Mouse (Mus musculus): ENCODE results near the gene Dnajc7. TPM values are rescaled to one million over a fixed set of nuclear protein-coding genes. Genes with fewer than 3 reads are reported as not detected.
A peak's percentile ranks its signal among the peaks of the same experiment; 100 is the strongest.
"Not testable (repeated sequence)": the region's sequence is repeated elsewhere in the genome, so short reads cannot be mapped to it uniquely, and the experiment has no call there.

The Dnajc7 gene
- polyA plus RNA-seq, 1 experiment = 201 TPM

GRCm38 (mm10) chr11:100598074-100598473, 21.9 kb downstream of the Dnajc7 start:
- DNase-seq (ENCODE audit: low read depth) = no peak
- TF ChIP-seq CTCF (IDR thresholded peaks at IDR 0.05; ENCODE audit: borderline replicate concordance, extremely low read depth, insufficient read depth, insufficient read length) (no peak), POLR2A (IDR thresholded peaks at IDR 0.05; ENCODE audit: borderline replicate concordance, extremely low read depth, insufficient read depth, insufficient read length, poor library complexity, severe bottlenecking) (no peak)

- TF ChIP-seq CTCF (IDR thresholded peaks at IDR 0.05; ENCODE audit: borderline replicate concordance, extremely low read depth, insufficient read depth, insufficient read length) (no peak), POLR2A (IDR thresholded peaks at IDR 0.05; ENCODE audit: borderline replicate concordance, extremely low read depth, insufficient read depth, insufficient read length, poor library complexity, severe bottlenecking) (no peak)
- no peak for DNase-seq (ENCODE audit: low read depth)
Measured at GRCm38 (mm10) chr11:100595533-100595932, 24.4 kb downstream of the Dnajc7 start.

DNA sequence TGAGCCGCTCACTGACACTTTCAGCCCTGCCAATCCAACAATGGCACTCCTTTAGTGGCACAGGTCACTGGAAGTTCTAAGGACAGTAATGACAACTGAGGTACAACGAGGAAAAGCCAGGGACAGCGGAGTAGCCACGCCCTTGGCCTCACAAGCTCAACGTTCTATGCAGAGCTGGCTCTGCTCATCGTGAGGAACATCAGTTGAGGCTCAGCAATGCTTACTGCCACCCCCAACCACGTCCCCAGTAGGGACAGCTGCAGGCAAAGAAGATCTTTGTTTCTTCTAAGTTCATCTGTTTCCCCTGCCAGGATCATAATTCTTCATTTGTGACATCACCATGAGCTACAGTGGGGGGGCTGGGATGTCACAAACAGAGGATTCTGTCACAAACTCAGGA, 25.4 kb downstream of the Dnajc7 start:
- DNase-seq (ENCODE audit: low read depth) = no peak
- TF ChIP-seq POLR2A (IDR thresholded peaks at IDR 0.05; ENCODE audit: borderline replicate concordance, extremely low read depth, insufficient read depth, insufficient read length, poor library complexity, severe bottlenecking) = no peak
- no peak for TF ChIP-seq CTCF (IDR thresholded peaks at IDR 0.05; ENCODE audit: borderline replicate concordance, extremely low read depth, insufficient read depth, insufficient read length)

- no peak for DNase-seq (ENCODE audit: low read depth)
- TF ChIP-seq CTCF (IDR thresholded peaks at IDR 0.05; ENCODE audit: borderline replicate concordance, extremely low read depth, insufficient read depth, insufficient read length) (no peak), POLR2A (IDR thresholded peaks at IDR 0.05; ENCODE audit: borderline replicate concordance, extremely low read depth, insufficient read depth, insufficient read length, poor library complexity, severe bottlenecking) (no peak)
Measured at GRCm38 (mm10) chr11:100592346-100593046, 27.5 kb downstream of the Dnajc7 start.

DNA sequence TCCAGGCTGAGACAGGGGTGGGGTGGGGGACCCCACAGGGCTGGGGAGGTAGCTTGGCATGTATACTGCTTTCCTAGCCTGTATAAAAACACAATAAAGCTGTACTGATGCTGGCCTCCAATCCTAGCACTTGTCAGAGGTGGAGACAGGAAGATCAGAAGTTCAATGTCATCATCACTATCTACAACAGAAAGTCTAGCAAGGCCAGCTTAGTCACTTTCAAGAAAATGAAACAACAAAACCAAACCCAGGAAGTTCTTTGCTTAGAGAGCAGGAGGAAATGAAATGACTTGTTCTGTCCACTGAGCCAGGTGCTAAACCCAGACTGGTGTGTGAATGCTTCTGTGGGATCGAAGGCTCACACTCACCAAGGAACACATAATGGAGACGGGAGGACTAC, 31.5 kb downstream of the Dnajc7 start:
- DNase-seq (ENCODE audit: low read depth) = no peak

DNA sequence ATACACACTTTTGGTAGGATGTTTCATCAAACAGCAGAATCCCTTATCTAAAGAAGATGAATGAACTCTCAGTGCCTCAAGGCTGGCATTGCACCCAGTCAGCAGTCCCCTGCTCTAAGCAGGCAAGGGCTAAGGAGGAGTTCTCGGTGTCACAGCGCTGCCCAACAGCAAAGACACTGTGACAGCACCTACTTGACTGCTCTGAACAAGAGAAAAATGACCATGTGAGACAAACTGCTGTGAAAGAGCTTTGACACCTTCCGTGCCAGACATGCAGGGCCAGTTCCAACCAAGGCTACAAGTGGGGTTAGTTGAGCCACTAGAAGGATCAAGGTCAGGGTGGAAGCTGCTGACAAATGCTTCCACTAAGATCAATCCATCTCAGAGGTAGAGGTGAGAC, 34.8 kb downstream of the Dnajc7 start:
- no peak for TF ChIP-seq CTCF (IDR thresholded peaks at IDR 0.05; ENCODE audit: borderline replicate concordance, extremely low read depth, insufficient read depth, insufficient read length)
- TF ChIP-seq POLR2A (IDR thresholded peaks at IDR 0.05; ENCODE audit: borderline replicate concordance, extremely low read depth, insufficient read depth, insufficient read length, poor library complexity, severe bottlenecking) = no peak

More for the DNA sequence above, 31.5 kb downstream of the Dnajc7 start:
- TF ChIP-seq POLR2A (IDR thresholded peaks at IDR 0.05; ENCODE audit: borderline replicate concordance, extremely low read depth, insufficient read depth, insufficient read length, poor library complexity, severe bottlenecking) = no peak
- no peak for TF ChIP-seq CTCF (IDR thresholded peaks at IDR 0.05; ENCODE audit: borderline replicate concordance, extremely low read depth, insufficient read depth, insufficient read length)

GRCm38 (mm10) chr11:100584561-100584961, 35.4 kb downstream of the Dnajc7 start:
- TF ChIP-seq CTCF (IDR thresholded peaks at IDR 0.05; ENCODE audit: borderline replicate concordance, extremely low read depth, insufficient read depth, insufficient read length) = no peak
- no peak for TF ChIP-seq POLR2A (IDR thresholded peaks at IDR 0.05; ENCODE audit: borderline replicate concordance, extremely low read depth, insufficient read depth, insufficient read length, poor library complexity, severe bottlenecking)
- no peak for DNase-seq (ENCODE audit: low read depth)

More for the DNA sequence above, 34.8 kb downstream of the Dnajc7 start:
- no peak for DNase-seq (ENCODE audit: low read depth)

DNA sequence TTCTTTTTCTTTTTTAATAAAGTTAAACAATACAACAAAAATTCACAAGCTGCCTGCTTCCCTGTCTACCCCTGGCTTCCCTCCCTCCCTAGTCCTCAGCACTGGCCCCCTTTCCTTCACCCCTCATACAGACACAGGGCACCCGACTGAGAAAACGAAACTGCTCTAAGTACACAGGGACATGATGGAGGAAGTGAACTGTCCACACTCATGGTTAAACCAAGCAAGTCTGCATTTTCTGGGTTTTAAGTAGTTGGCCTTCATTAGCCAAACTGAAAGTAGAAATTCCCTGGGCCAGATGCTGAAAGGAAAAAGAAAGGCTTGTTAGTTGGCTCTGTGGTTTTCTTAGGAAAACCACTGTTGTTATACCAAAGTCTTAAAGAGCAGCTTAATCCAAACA, 37.1 kb downstream of the Dnajc7 start:
- DNase-seq (ENCODE audit: low read depth) = no peak
- TF ChIP-seq CTCF (IDR thresholded peaks at IDR 0.05; ENCODE audit: borderline replicate concordance, extremely low read depth, insufficient read depth, insufficient read length) = no peak
- no peak for TF ChIP-seq POLR2A (IDR thresholded peaks at IDR 0.05; ENCODE audit: borderline replicate concordance, extremely low read depth, insufficient read depth, insufficient read length, poor library complexity, severe bottlenecking)

- not testable (repeated sequence) for DNase-seq (ENCODE audit: low read depth)
Measured at GRCm38 (mm10) chr11:100582413-100582812, 37.6 kb downstream of the Dnajc7 start.

DNA sequence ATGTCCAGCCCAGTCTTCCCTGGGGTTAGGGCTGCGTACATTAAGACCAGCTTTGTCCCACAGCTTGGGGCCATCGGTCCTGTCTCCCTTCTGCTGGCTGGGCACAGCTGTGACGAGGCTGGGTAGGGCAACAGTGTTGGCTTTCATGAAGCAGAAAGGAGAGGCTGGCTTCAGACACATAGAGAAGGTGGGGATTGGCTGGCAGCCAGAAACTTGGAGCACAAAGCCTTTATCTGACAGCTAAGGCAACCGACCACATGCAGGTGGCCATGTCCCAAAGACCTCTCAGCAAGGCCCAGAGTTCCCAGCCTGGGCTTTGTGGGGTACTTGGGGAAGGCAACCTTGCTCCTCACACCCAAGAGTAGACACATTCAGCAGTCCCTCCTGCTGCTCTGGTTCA, 38.2 kb downstream of the Dnajc7 start:
- peak; percentile 60 for DNase-seq (ENCODE audit: low read depth)
- TF ChIP-seq POLR2A (IDR thresholded peaks at IDR 0.05; ENCODE audit: borderline replicate concordance, extremely low read depth, insufficient read depth, insufficient read length, poor library complexity, severe bottlenecking) (no peak), CTCF (IDR thresholded peaks at IDR 0.05; ENCODE audit: borderline replicate concordance, extremely low read depth, insufficient read depth, insufficient read length) (no peak)

DNA sequence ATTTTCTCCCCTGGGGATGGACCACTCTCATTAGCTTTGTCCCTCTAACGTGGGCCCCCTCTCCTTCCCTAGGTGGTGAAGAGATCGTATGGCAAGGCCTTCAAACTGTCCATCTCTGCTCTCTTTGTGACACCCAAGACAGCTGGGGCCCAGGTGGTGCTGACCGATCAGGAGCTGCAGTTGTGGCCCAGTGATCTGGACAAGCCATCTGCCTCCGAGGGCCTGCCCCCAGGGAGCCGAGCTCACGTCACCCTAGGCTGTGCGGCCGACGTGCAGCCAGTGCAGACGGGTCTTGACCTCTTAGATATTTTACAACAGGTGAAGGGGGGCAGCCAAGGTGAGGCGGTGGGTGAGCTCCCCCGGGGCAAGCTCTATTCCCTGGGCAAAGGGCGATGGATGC, 39.7 kb downstream of the Dnajc7 start:
- no peak for DNase-seq (ENCODE audit: low read depth)
- TF ChIP-seq POLR2A (IDR thresholded peaks at IDR 0.05; ENCODE audit: borderline replicate concordance, extremely low read depth, insufficient read depth, insufficient read length, poor library complexity, severe bottlenecking) (no peak), CTCF (IDR thresholded peaks at IDR 0.05; ENCODE audit: borderline replicate concordance, extremely low read depth, insufficient read depth, insufficient read length) (no peak)

- TF ChIP-seq CTCF (IDR thresholded peaks at IDR 0.05; ENCODE audit: borderline replicate concordance, extremely low read depth, insufficient read depth, insufficient read length) (no peak), POLR2A (IDR thresholded peaks at IDR 0.05; ENCODE audit: borderline replicate concordance, extremely low read depth, insufficient read depth, insufficient read length, poor library complexity, severe bottlenecking) (no peak)
- DNase-seq (ENCODE audit: low read depth) = no peak
Measured at GRCm38 (mm10) chr11:100579116-100579799, 40.7 kb downstream of the Dnajc7 start.

All from brain, embryonic 14.5 days (tissue).